Mouse (Mus musculus): ENCODE results near the gene Trp53bp2. TPM values are rescaled to one million over a fixed set of nuclear protein-coding genes. Genes with fewer than 3 reads are reported as not detected.

Trp53bp2 gene
- polyA plus RNA-seq, 1 experiment: 12.5 TPM

DNA sequence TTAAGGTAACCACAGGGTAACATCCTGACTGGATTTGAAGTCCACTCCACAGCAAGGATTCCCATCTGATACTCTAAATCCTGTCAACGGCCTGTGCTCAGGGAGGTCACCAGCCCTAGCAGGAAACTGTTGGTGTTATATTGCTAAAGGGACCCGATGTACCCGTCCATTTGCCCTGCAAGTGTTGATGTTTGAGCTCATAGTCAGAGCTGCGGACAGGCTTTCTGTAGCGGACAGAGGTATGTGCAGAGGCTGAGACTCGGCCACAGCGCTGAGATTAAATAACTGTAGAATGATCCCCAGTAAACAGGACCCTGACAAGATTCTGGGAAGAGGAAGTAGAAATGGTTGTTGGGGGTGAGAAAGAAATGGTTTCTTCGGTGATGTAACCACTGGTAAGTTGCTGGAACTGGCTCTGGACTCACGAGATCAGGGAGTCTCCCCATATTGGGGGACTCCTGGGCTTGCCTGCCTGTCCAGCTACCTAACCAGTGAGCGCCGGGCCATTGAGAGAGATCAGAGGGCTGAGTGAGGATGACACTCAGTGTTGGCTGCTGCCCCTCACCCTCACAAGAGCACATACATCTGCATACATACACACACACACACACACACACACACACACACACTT, 30.7 kb upstream of the Trp53bp2 start:
- TF ChIP-seq CTCF (IDR thresholded peaks at IDR 0.05; ENCODE audit: low read depth, low read length) (no peak), POLR2A (IDR thresholded peaks at IDR 0.05; ENCODE audit: borderline replicate concordance, low read depth, low read length) (no peak)
- no peak overlapping the region for H3K27ac ChIP-seq (ENCODE audit: insufficient read depth, low read depth, low read length)
- H3K4me1 ChIP-seq (ENCODE audit: control insufficient read depth, insufficient read depth, low read length): peaks cover 41% of the 10 kb centered on the region
- no peak overlapping the region for H3K4me3 ChIP-seq (ENCODE audit: insufficient read depth, low read length)

DNA sequence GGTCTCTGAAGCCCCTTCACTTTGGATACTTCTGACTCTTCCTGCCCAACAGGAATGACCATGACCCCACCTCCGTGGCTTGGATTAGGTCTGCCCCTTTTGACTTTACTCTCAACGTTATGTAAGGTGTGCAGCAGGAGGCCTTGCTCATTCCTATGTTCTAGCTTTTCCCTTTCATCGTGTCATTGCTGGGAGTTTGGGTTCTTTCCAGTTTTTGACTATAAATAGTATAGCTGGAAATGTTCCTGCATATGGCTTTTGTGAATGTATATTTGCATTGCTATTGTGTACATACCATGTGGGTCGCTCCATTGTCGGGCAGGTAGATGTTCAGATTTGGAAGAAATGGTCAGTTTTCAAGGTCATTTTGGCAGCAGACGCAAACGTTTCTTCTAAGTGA, 30.1 kb upstream of the Trp53bp2 start:
- Histone ChIP-seq H3K27ac (ENCODE audit: insufficient read depth, low read depth, low read length) (no peak overlapping the region), H3K4me3 (ENCODE audit: insufficient read depth, low read length) (no peak overlapping the region), H3K4me1 (ENCODE audit: control insufficient read depth, insufficient read depth, low read length) (peaks cover 41% of the 10 kb centered on the region)
- TF ChIP-seq CTCF (IDR thresholded peaks at IDR 0.05; ENCODE audit: low read depth, low read length): no peak
- TF ChIP-seq POLR2A (IDR thresholded peaks at IDR 0.05; ENCODE audit: borderline replicate concordance, low read depth, low read length): no peak

GRCm38 (mm10) chr1:182380683-182381082, 28.3 kb upstream of the Trp53bp2 start:
- no peak overlapping the region for H3K4me3 ChIP-seq (ENCODE audit: insufficient read depth, low read length)
- peaks cover 41% of the 10 kb centered on the region for H3K4me1 ChIP-seq (ENCODE audit: control insufficient read depth, insufficient read depth, low read length)
- TF ChIP-seq POLR2A (IDR thresholded peaks at IDR 0.05; ENCODE audit: borderline replicate concordance, low read depth, low read length) (no peak), CTCF (IDR thresholded peaks at IDR 0.05; ENCODE audit: low read depth, low read length) (no peak)
- peak overlapping the region; percentile 56 for H3K27ac ChIP-seq (ENCODE audit: insufficient read depth, low read depth, low read length)

DNA sequence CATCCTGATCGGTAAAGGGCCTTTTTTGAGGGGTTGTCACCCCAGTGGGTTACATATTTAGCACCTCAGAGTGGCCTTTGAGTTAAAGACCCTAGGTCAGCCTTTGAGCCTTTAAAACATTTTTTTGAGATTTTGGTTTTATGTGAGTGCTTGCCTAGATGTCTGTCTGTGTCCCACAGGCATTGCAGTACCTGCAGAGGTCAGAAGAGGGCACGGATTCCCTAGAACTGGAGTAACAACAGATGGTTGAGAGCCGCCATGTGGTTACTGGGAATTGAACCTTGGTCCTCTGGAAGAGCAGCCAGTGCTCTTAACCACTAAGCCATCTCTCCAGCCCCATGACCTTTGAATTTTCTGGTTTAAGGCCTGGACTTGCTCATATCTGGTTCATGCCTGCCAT, 27.6 kb upstream of the Trp53bp2 start:
- Histone ChIP-seq H3K27ac (ENCODE audit: insufficient read depth, low read depth, low read length) (0 out of 2 replicates have a peak overlapping the region, but pooled peaks have one; percentile 56), H3K4me3 (ENCODE audit: insufficient read depth, low read length) (no peak overlapping the region), H3K4me1 (ENCODE audit: control insufficient read depth, insufficient read depth, low read length) (peaks cover 41% of the 10 kb centered on the region)
- TF ChIP-seq POLR2A (IDR thresholded peaks at IDR 0.05; ENCODE audit: borderline replicate concordance, low read depth, low read length) (no peak), CTCF (IDR thresholded peaks at IDR 0.05; ENCODE audit: low read depth, low read length) (no peak)

DNA sequence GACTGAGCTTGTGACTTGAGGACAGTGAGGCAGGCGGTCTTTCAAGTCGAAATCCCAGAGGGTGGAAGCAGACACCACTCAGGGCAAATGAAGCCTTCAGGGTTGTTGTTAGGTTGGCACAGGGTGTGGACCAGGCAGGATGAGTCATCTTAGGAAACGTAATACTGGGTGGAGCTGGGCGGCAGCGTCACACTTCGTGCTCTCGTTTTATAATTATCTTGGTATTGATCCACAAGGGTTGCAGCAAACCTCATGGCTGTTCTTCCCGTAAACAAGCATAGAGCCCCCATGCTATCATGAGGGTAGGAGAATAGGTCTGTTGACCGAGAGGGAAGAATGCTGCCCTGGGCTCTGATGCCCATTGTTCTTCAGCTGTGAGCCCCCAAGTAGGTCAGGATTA, 25.9 kb upstream of the Trp53bp2 start:
- Histone ChIP-seq H3K4me1 (ENCODE audit: control insufficient read depth, insufficient read depth, low read length) (peaks cover 39% of the 10 kb centered on the region), H3K27ac (ENCODE audit: insufficient read depth, low read depth, low read length) (no peak overlapping the region), H3K4me3 (ENCODE audit: insufficient read depth, low read length) (no peak overlapping the region)
- TF ChIP-seq POLR2A (IDR thresholded peaks at IDR 0.05; ENCODE audit: borderline replicate concordance, low read depth, low read length): no peak
- no peak for TF ChIP-seq CTCF (IDR thresholded peaks at IDR 0.05; ENCODE audit: low read depth, low read length)

DNA sequence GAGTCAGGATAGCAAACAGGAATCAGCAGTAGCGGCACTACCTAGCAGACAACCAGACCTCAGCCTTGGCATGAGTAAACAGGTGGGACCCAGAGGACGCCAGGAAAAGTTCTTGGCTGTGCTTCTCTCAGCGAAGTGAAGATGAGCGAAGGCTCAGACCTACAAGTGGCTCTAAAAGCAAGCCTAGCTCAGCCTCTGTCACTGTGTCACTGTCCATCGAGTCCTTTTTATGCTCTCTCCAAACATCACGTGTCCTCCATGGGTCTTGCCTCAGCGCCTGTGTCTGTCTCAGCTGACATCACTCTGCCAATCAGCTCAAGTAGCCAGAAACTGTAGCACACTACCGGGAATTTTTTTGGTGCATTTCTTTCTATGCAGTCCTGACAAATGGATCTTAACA, 22.5 kb upstream of the Trp53bp2 start:
- no peak for TF ChIP-seq POLR2A (IDR thresholded peaks at IDR 0.05; ENCODE audit: borderline replicate concordance, low read depth, low read length)
- no peak for TF ChIP-seq CTCF (IDR thresholded peaks at IDR 0.05; ENCODE audit: low read depth, low read length)
- Histone ChIP-seq H3K4me3 (ENCODE audit: insufficient read depth, low read length) (no peak overlapping the region), H3K4me1 (ENCODE audit: control insufficient read depth, insufficient read depth, low read length) (peaks cover 11% of the 10 kb centered on the region), H3K27ac (ENCODE audit: insufficient read depth, low read depth, low read length) (no peak overlapping the region)

DNA sequence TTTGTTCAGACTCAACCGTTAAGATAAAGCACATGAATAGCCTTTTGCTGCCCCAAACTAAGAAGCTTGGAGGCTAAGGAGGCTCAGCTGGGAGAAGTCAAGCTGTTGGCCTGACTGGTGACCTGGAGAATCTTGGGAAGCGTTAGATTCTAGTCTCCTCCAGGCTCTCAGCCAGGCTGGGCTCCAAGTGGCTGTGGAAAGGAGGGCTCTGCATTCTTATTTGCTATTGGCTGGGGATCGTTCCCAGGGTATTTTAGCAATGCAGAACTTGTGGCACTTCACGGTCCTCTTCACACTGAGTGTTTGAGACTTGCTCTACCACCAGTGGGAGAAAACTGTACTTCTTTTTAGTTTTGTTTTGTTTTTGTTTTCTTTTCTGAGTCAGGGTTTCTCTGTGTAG, 20.2 kb upstream of the Trp53bp2 start:
- Histone ChIP-seq H3K4me1 (ENCODE audit: control insufficient read depth, insufficient read depth, low read length) (no peaks in the 10 kb centered on the region), H3K27ac (ENCODE audit: insufficient read depth, low read depth, low read length) (no peak overlapping the region), H3K4me3 (ENCODE audit: insufficient read depth, low read length) (no peak overlapping the region)
- TF ChIP-seq POLR2A (IDR thresholded peaks at IDR 0.05; ENCODE audit: borderline replicate concordance, low read depth, low read length): no peak
- no peak for TF ChIP-seq CTCF (IDR thresholded peaks at IDR 0.05; ENCODE audit: low read depth, low read length)

DNA sequence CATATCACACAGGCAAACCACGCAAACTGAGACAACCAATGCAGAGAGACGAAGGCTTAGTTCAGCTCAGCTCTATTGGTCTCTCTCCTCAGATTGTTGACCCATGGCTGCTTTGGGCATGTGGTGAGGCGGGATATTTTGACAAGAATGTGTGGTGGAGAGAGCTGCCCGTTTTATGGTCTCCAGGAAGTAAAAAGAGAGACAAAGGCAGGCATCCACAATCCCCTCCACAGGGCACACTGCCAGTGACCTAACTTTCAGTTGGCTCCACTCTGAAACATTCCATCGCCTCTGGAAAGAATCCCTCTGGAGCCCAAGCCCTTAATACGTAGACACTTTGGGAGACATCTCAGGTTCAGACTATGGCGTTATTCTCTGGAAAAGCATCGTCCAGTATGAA, 10.8 kb upstream of the Trp53bp2 start:
- TF ChIP-seq POLR2A (IDR thresholded peaks at IDR 0.05; ENCODE audit: borderline replicate concordance, low read depth, low read length): no peak
- no peak for TF ChIP-seq CTCF (IDR thresholded peaks at IDR 0.05; ENCODE audit: low read depth, low read length)
- H3K4me1 ChIP-seq (ENCODE audit: control insufficient read depth, insufficient read depth, low read length): no peaks in the 10 kb centered on the region
- H3K4me3 ChIP-seq (ENCODE audit: insufficient read depth, low read length): no peak overlapping the region
- no peak overlapping the region for H3K27ac ChIP-seq (ENCODE audit: insufficient read depth, low read depth, low read length)

- Histone ChIP-seq H3K27ac (ENCODE audit: insufficient read depth, low read depth, low read length) (no peak overlapping the region), H3K4me1 (ENCODE audit: control insufficient read depth, insufficient read depth, low read length) (no peaks in the 10 kb centered on the region), H3K4me3 (ENCODE audit: insufficient read depth, low read length) (no peak overlapping the region)
- TF ChIP-seq CTCF (IDR thresholded peaks at IDR 0.05; ENCODE audit: low read depth, low read length): no peak
- TF ChIP-seq POLR2A (IDR thresholded peaks at IDR 0.05; ENCODE audit: borderline replicate concordance, low read depth, low read length): no peak
Observed at GRCm38 (mm10) chr1:182398780-182399179, 10.2 kb upstream of the Trp53bp2 start.

- TF ChIP-seq CTCF (IDR thresholded peaks at IDR 0.05; ENCODE audit: low read depth, low read length) (no peak), POLR2A (IDR thresholded peaks at IDR 0.05; ENCODE audit: borderline replicate concordance, low read depth, low read length) (no peak)
- Histone ChIP-seq H3K4me3 (ENCODE audit: insufficient read depth, low read length) (no peak overlapping the region), H3K27ac (ENCODE audit: insufficient read depth, low read depth, low read length) (no peak overlapping the region), H3K4me1 (ENCODE audit: control insufficient read depth, insufficient read depth, low read length) (no peaks in the 10 kb centered on the region)
Observed at GRCm38 (mm10) chr1:182399205-182399604, 9.8 kb upstream of the Trp53bp2 start.
